Mouse (Mus musculus): ENCODE measurements around the gene Clrn2. TPM values are rescaled to one million over a fixed set of nuclear protein-coding genes. Genes with fewer than 3 reads are reported as not detected.

Gene Clrn2
- polyA plus RNA-seq, 1 experiment from 2014 or later, result not detected

Other genes with a start within 250 kb of the Clrn2 start
- 73.6 and 78.6 TPM in 2 replicates for gene Qdpr, start 3.5 kb upstream of the Clrn2 start, polyA plus RNA-seq (2015; fragmentation: Nextera tagmentation; extraction: Ambion mirVana)
- 55.3 and 65.7 TPM in 2 replicates for gene Lap3, start 39.6 kb downstream of the Clrn2 start, polyA plus RNA-seq (2015; fragmentation: Nextera tagmentation; extraction: Ambion mirVana)
- gene Med28, start 66.5 kb downstream of the Clrn2 start, polyA plus RNA-seq (2015; fragmentation: Nextera tagmentation; extraction: Ambion mirVana), result 129 and 133 TPM in 2 replicates
- gene Fam184b, start 185.9 kb downstream of the Clrn2 start, polyA plus RNA-seq (2015; fragmentation: Nextera tagmentation; extraction: Ambion mirVana), result 0.07 and 0.10 TPM in 2 replicates
- 56.2 and 67.7 TPM in 2 replicates for gene Ncapg, start 216.2 kb downstream of the Clrn2 start, polyA plus RNA-seq (2015; fragmentation: Nextera tagmentation; extraction: Ambion mirVana)